Mouse (Mus musculus) E14TG2a.4 (cell line): ENCODE results near the gene Sptbn4.

Experiments
- H3K27me3 ChIP-seq: 2 replicates; pipeline ENCODE4 v1.6.1; 2014; ENCODE audit warnings: low read length, control low read depth; ENCODE audit not compliant: insufficient read depth
- H3K36me3 ChIP-seq: 2 replicates; pipeline ENCODE4 v1.6.1; 2014; ENCODE audit warnings: low read length, control low read depth; ENCODE audit not compliant: insufficient read depth
- H3K4me1 ChIP-seq: replicated peaks from 2 replicates; pipeline ENCODE4 v1.6.1; 2014; ENCODE audit warnings: low read depth, low read length, control low read depth
- H3K4me3 ChIP-seq: replicated peaks from 2 replicates; pipeline ENCODE4 v1.5.1; 2014; ENCODE audit warnings: mild to moderate bottlenecking, low read length
- H3K9me3 ChIP-seq: 2 replicates; pipeline ENCODE4 v1.6.1; 2014; ENCODE audit warnings: low read length, control low read depth
- CTCF ChIP-seq: conservative IDR thresholded peaks from 2 replicates; pipeline ENCODE4 v1.5.1; 2014; ENCODE audit warnings: low read length
- NANOG ChIP-seq: IDR thresholded peaks from 2 replicates; pipeline ENCODE4 v1.6.1; 2014; ENCODE audit warnings: borderline replicate concordance, low read length, mixed read lengths
- POU5F1 ChIP-seq: IDR thresholded peaks from 2 replicates; pipeline ENCODE4 v1.6.1; 2014; ENCODE audit warnings: low read length, borderline replicate concordance

The Sptbn4 gene

GRCm38 (mm10) chr7:27429135-27429534, 18.4 kb downstream of the Sptbn4 start:
- Histone ChIP-seq H3K9me3 (no peaks in the 10 kb centered on the region), H3K4me1 (peaks cover 39% of the 10 kb centered on the region), H3K27me3 (no peaks in the 10 kb centered on the region), H3K4me3 (no peak overlapping the region), H3K36me3 (peaks cover 18% of the 10 kb centered on the region)
- TF ChIP-seq CTCF (peak; percentile 84), POU5F1 (no peak)

DNA sequence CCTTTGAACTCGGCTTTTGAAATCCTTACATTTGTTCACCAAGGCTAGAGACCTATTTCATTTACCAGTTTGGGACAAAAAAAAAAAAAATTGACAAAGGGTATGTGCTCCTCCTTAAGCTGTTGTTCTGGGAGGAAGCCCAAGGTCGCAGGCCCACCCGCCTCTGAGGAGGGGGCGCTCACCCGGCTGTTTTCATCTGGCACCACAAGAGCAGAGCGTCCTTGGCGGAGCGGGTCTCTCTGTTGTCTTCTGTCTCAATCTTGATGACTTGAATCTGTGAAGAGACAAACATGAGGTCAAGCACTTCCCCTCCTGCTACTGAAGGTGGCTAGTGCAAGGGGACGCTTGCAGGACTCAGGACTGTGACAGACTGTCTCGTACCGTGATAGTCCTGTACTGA, 19.5 kb downstream of the Sptbn4 start:
- TF ChIP-seq POU5F1: no peak
- no peak for TF ChIP-seq NANOG
- TF ChIP-seq CTCF: no peak
- Histone ChIP-seq H3K4me1 (peaks cover 37% of the 10 kb centered on the region), H3K27me3 (no peaks in the 10 kb centered on the region), H3K9me3 (no peaks in the 10 kb centered on the region), H3K36me3 (peaks cover 18% of the 10 kb centered on the region), H3K4me3 (no peak overlapping the region)

GRCm38 (mm10) chr7:27427387-27427786, 20.1 kb downstream of the Sptbn4 start:
- no peaks in the 10 kb centered on the region for H3K9me3 ChIP-seq
- peaks cover 18% of the 10 kb centered on the region for H3K36me3 ChIP-seq
- no peak for TF ChIP-seq POU5F1
- TF ChIP-seq CTCF: no peak
- TF ChIP-seq NANOG: no peak
- H3K4me1 ChIP-seq: peaks cover 31% of the 10 kb centered on the region
- H3K27me3 ChIP-seq: no peaks in the 10 kb centered on the region
- no peak overlapping the region for H3K4me3 ChIP-seq

GRCm38 (mm10) chr7:27423556-27424326, 23.7 kb downstream of the Sptbn4 start:
- Histone ChIP-seq H3K27me3 (no peaks in the 10 kb centered on the region), H3K4me3 (no peak overlapping the region), H3K9me3 (peaks cover 3% of the 10 kb centered on the region; the same call in 1 of the 2 replicates), H3K36me3 (peaks cover 18% of the 10 kb centered on the region), H3K4me1 (peaks cover 26% of the 10 kb centered on the region)
- TF ChIP-seq CTCF (no peak), NANOG (no peak), POU5F1 (no peak)

GRCm38 (mm10) chr7:27419101-27419500, 28.4 kb downstream of the Sptbn4 start:
- Histone ChIP-seq H3K36me3 (peaks cover 5% of the 10 kb centered on the region), H3K4me1 (peaks cover 23% of the 10 kb centered on the region), H3K27me3 (no peaks in the 10 kb centered on the region), H3K9me3 (peaks cover 3% of the 10 kb centered on the region; the same call in 1 of the 2 replicates), H3K4me3 (no peak overlapping the region)
- peak; percentile 79 for TF ChIP-seq CTCF
- TF ChIP-seq POU5F1: no peak
- TF ChIP-seq NANOG: no peak

DNA sequence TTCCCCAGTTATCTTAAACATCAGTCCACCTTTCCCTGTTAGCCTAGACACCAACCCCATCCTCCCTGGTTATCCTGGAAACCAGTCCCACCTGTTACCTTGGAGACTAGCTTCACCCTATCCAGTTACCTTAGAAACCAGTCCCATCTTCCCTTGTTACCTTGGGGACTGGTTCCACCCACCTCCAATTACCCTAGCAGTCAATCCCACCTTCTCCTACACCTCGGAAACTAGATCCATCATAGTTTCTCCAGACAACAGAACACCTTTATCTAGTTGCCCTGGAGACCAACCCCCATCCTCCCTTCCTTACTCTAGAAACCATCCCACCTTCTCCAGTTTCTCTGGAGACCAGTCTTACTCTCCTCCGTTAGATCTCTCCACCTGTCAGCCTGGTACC, 30.3 kb downstream of the Sptbn4 start:
- H3K9me3 ChIP-seq: peaks cover 3% of the 10 kb centered on the region; the same call in 1 of the 2 replicates
- peaks cover 23% of the 10 kb centered on the region for H3K4me1 ChIP-seq
- H3K27me3 ChIP-seq: no peaks in the 10 kb centered on the region
- no peak for TF ChIP-seq CTCF
- TF ChIP-seq POU5F1: no peak
- TF ChIP-seq NANOG: no peak
- peaks cover 5% of the 10 kb centered on the region for H3K36me3 ChIP-seq
- no peak overlapping the region for H3K4me3 ChIP-seq

DNA sequence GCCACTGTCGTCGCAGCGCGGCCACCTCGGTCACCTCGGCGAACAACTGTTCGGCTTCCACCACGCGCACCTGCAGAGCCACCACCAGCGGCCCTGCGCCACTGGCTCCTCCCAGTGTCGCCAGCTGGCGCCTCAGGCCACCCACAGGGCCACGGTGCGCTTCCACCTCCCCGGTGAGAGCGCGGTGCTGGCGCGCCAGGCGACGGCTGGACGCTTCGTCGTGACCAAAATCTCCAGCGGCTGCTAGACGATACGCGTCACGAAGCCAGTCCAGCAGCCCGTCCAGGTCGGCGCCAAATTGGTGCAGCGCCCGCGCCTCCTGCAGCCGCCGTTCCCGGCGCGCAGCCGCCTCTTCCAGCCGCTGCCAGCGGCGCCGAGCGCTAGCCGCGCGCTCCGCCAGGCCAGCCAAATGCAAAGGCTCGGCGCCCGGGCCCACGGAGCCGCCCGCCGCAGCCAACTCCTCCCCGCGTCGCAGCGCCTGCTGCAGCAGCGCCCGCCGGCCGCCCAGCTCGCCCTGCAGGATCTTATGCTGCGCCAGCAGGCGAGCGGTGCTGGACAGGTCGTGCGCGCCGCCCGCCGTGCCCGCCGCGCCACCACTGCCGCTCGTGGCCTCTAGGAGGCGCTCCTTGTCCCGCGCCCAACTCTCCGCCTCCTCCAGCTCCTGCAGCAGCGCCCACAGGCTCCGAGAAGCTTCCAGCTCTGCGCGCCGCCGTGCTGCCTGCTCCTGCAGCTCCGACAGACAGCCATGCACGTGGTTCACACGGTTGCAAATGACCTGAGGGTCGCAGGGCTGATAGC, 38.9 kb downstream of the Sptbn4 start:
- Histone ChIP-seq H3K4me3 (peak overlapping the region; percentile 86), H3K27me3 (peaks cover 49% of the 10 kb centered on the region), H3K9me3 (no peaks in the 10 kb centered on the region; the same call in 1 of the 2 replicates), H3K4me1 (peaks cover 48% of the 10 kb centered on the region), H3K36me3 (no peaks in the 10 kb centered on the region)
- TF ChIP-seq POU5F1: no peak
- no peak for TF ChIP-seq NANOG
- TF ChIP-seq CTCF: peak; percentile 16

DNA sequence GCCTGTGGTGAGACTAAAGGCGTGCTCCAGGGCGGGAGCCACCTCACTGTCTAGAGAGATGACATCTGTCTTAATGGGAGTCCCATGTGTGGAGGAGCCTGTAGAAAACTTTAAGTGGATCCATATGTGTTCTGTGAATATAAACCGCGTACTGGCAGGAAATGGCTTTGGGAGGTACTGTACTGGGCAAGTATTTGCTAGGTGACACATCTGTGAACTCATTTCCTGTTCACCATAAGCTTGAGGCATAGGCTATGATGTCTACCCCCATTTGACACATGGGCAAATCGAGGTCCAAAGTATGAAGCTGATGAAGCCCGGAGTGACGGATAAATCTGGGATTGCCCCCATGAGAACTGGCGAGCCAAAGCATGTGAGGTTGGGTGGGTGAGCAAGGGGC, 39.7 kb downstream of the Sptbn4 start:
- Histone ChIP-seq H3K4me1 (peaks cover 47% of the 10 kb centered on the region), H3K27me3 (peaks cover 49% of the 10 kb centered on the region), H3K4me3 (peak overlapping the region; percentile 86), H3K36me3 (no peaks in the 10 kb centered on the region), H3K9me3 (no peaks in the 10 kb centered on the region; the same call in 1 of the 2 replicates)
- TF ChIP-seq NANOG (no peak), POU5F1 (no peak), CTCF (no peak)
